Comparison of ENCODE assay signal across 10 mouse cellular contexts in genomic region chr2:163839519-163839918, GRCm38 (mm10). TPM values are rescaled to one million over a fixed set of nuclear protein-coding genes. Genes with fewer than 3 reads are reported as not detected.
DNase-seq lines count a peak whose midpoint lies in the region; ATAC-seq lines count a peak whose summit lies in the region.
"Had no signal": no experiment of that assay in that cellular context is flagged by ENCODE, and none has a peak within 500 bp of the region (broad histone marks: within the 10 kb centered on the region; RNA-seq: fewer than 3 reads in every experiment).

No protein-coding gene starts in this region.

- no peak overlapping the region for H3K9ac ChIP-seq in hindbrain, embryonic 14.5 days

- peak; percentile 72 for DNase-seq in hindbrain, embryonic 14.5 days (ENCODE audit: low spot score)
- no peak for DNase-seq in hindbrain, embryonic 10.5 days (ENCODE audit: low spot score)
- peak; percentile 92 for DNase-seq in Muller cell, postnatal 12 days (ENCODE audit: inconsistent ontology term)
- peak; percentile 81 for DNase-seq in cerebellum, adult 8-10 months
- DNase-seq in kidney, postnatal 4 days = peak; percentile 28 to 34
- DNase-seq in thymus, postnatal 10 days (ENCODE audit: low spot score in 2 of 2) = no peak
- no peak for DNase-seq in spleen, adult 18-20 months
- DNase-seq in gastrocnemius, postnatal 36 days = no peak

- intact Hi-C loops in gastrocnemius, postnatal 36 days (cut with DNase I) = loop anchor here (10.0 kb wide), 2 partner anchors 55 to 175 kb away; no protein-coding TSS in a partner anchor

- no peak overlapping the region for H3K27ac ChIP-seq in hindbrain, embryonic 14.5 days
- H3K27ac ChIP-seq in hindbrain, embryonic 10.5 days = no peak overlapping the region

- peaks cover 6% of the 10 kb centered on the region for H3K27me3 ChIP-seq in hindbrain, embryonic 14.5 days (ENCODE audit: control insufficient read depth, insufficient read depth, low read length)
- H3K27me3 ChIP-seq in hindbrain, embryonic 10.5 days (ENCODE audit: insufficient read depth, poor library complexity, severe bottlenecking) = no peaks in the 10 kb centered on the region

- no peak overlapping the region for H3K4me3 ChIP-seq in hindbrain, embryonic 14.5 days (replicated peaks; ENCODE audit: low read length)
- H3K4me3 ChIP-seq in hindbrain, embryonic 10.5 days = no peak overlapping the region
- H3K4me3 ChIP-seq: myocyte had no signal

- no peak overlapping the region for H3K4me2 ChIP-seq in hindbrain, embryonic 14.5 days (replicated peaks)

- WGBS in hindbrain, embryonic 14.5 days = 42% methylated on average over 6 of the region's 6 CpGs
- 77% methylated on average over 6 of the region's 6 CpGs for WGBS in hindbrain, embryonic 10.5 days

- ATAC-seq in hindbrain, embryonic 14.5 days (ENCODE audit: low FRiP score) = no peak; the same call in 1 of the 2 replicates

- H3K36me3 ChIP-seq in hindbrain, embryonic 14.5 days (replicated peaks; ENCODE audit: control insufficient read depth, insufficient read depth) = no peaks in the 10 kb centered on the region
- no peaks in the 10 kb centered on the region for H3K36me3 ChIP-seq in hindbrain, embryonic 10.5 days

- no peaks in the 10 kb centered on the region for H3K9me3 ChIP-seq in hindbrain, embryonic 14.5 days (ENCODE audit: control insufficient read depth, low read length)
- no peaks in the 10 kb centered on the region for H3K9me3 ChIP-seq in hindbrain, embryonic 10.5 days

- no peaks in the 10 kb centered on the region for H3K4me1 ChIP-seq in hindbrain, embryonic 14.5 days (replicated peaks; ENCODE audit: control insufficient read depth, insufficient read depth, low read length)
- H3K4me1 ChIP-seq in hindbrain, embryonic 10.5 days (replicated peaks) = no peaks in the 10 kb centered on the region

RNA-seq across cellular contexts. Expression of gene Kcnk15, which starts 13.9 kb away (rescaled TPM):
- 0.29 TPM in 1 of 2 replicates, not detected in the other for polyA plus RNA-seq in hindbrain, embryonic 14.5 days (2014; fragmentation: Nextera tagmentation; extraction: Ambion mirVana)
- polyA plus RNA-seq in hindbrain, embryonic 10.5 days (2016; fragmentation: Nextera tagmentation; extraction: Ambion mirVana) = not detected in 2 replicates
- total RNA-seq in gastrocnemius, postnatal 36 days (2021) = not detected
- total RNA-seq: layer of hippocampus, adult 8-10 months had no signal
- polyA plus RNA-seq: myocyte had no signal

RNA-seq across cellular contexts. Expression of gene Ccn5, which starts 18.9 kb away (rescaled TPM):
- 0.23 TPM in 1 of 2 replicates, not detected in the other for polyA plus RNA-seq in hindbrain, embryonic 14.5 days (2014; fragmentation: Nextera tagmentation; extraction: Ambion mirVana)
- 0.15 and 0.43 TPM in 2 replicates for polyA plus RNA-seq in hindbrain, embryonic 10.5 days (2016; fragmentation: Nextera tagmentation; extraction: Ambion mirVana)
- under 1 TPM; 0.74 to 0.91 TPM for total RNA-seq in gastrocnemius, postnatal 36 days (2021)

Comparison
In these comparisons a context has a peak if more than half of its experiments do, and no peak if none do; other contexts are left out.
1. DNase-seq: peak in hindbrain, embryonic 14.5 days (single experiment), Muller cell, postnatal 12 days (single experiment), cerebellum, adult 8-10 months (single experiment) and kidney, postnatal 4 days (2 of 2); none in hindbrain, embryonic 10.5 days (single experiment), thymus, postnatal 10 days (0 of 2), spleen, adult 18-20 months (0 of 2) and gastrocnemius, postnatal 36 days (0 of 2).